Mouse (Mus musculus) ES-E14 (cell line): ENCODE measurements around the gene Bach1.

Experiments
- HCFC1 ChIP-seq: IDR thresholded peaks from 2 replicates; pipeline ENCODE4 v1.6.1; 2012; ENCODE audit warnings: low read length, inconsistent platforms, borderline replicate concordance; ENCODE audit not compliant: insufficient read depth
- MAFK ChIP-seq: IDR thresholded peaks from 2 replicates; pipeline ENCODE4 v1.6.1; 2014; ENCODE audit warnings: mild to moderate bottlenecking, low read depth, low read length, inconsistent platforms; ENCODE audit not compliant: insufficient read depth
- ZNF384 ChIP-seq: IDR thresholded peaks from 2 replicates; pipeline ENCODE4 v1.6.1; 2012; ENCODE audit warnings: low read depth, low read length, inconsistent platforms

DNA sequence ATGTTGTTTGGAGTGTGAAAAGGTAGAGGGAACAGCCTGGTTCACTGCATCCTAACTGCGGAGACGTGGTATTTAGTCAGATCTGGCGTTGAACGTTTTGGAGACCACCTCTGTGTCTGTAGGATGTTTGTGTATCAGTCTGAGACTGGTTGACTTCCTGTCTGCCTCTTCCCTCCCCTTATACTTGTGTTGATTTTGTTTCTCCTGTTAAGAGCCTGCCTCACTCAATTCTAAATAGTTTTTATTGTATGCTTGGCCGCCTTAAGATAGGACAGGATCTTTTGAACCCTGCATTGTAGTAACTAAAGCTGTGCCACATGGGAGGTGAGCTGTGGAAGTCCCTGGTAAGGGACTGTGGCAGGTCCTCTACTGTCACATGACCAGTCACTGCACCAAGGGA is 10.4 kb downstream of the Bach1 start:
- TF ChIP-seq MAFK, result no peak
- TF ChIP-seq ZNF384, result no peak
- TF ChIP-seq HCFC1, result no peak
